Mouse (Mus musculus): ENCODE data around the gene 1700069L16Rik. TPM values are rescaled to one million over a fixed set of nuclear protein-coding genes. Genes with fewer than 3 reads are reported as not detected.
A peak's percentile ranks its signal among the peaks of the same experiment; 100 is the strongest.

Gene 1700069L16Rik
- not detected in 2 replicates for polyA plus RNA-seq (2014; fragmentation: Nextera tagmentation; extraction: Ambion mirVana)

GRCm38 (mm10) chr5:113724446-113724845, at the start of gene 1700069L16Rik:
TSS of gene 1700069L16Rik (minus strand) at chr5:113724772.
- Histone ChIP-seq H3K36me3 (ENCODE audit: control insufficient read depth, insufficient read depth, low read length) (no peaks in the 10 kb centered on the region), H3K27me3 (ENCODE audit: control insufficient read depth, insufficient read depth, low read length) (no peaks in the 10 kb centered on the region), H3K9me3 (ENCODE audit: control insufficient read depth, low read length) (no peaks in the 10 kb centered on the region), H3K4me3 (ENCODE audit: low read depth, low read length) (no peak within 1 kb of the TSS), H3K4me2 (ENCODE audit: low read depth) (no peak within 1 kb of the TSS), H3K9ac (ENCODE audit: low read length) (no peak within 1 kb of the TSS), H3K4me1 (ENCODE audit: control insufficient read depth, insufficient read depth, low read length) (peaks cover 2% of the 10 kb centered on the region; the same call in 1 of the 2 replicates), H3K27ac (ENCODE audit: low read depth, low read length) (no peak within 1 kb of the TSS)
- WGBS = 3% methylated on average over 15 of the region's 15 CpGs
- ATAC-seq (ENCODE audit: insufficient read depth, low FRiP score, low TSS enrichment) = peak; percentile 38; the same call in 1 of the 2 replicates
- DNase-seq (ENCODE audit: low spot score) = peak; percentile 88

- no peak overlapping the region for H3K9ac ChIP-seq (ENCODE audit: low read length)
- peaks cover 12% of the 10 kb centered on the region for H3K4me1 ChIP-seq (ENCODE audit: control insufficient read depth, insufficient read depth, low read length)
- peaks cover 8% of the 10 kb centered on the region; the same call in 1 of the 2 replicates for H3K36me3 ChIP-seq (ENCODE audit: control insufficient read depth, insufficient read depth, low read length)
- 1% methylated on average over 7 of the region's 7 CpGs for WGBS
- peak overlapping the region; percentile 89 for H3K4me3 ChIP-seq (ENCODE audit: low read depth, low read length)
- H3K4me2 ChIP-seq (ENCODE audit: low read depth) = peak overlapping the region; percentile 73
- ATAC-seq (ENCODE audit: insufficient read depth, low FRiP score, low TSS enrichment) (no peak), DNase-seq (ENCODE audit: low spot score) (peak; percentile 87)
- no peak overlapping the region for H3K27ac ChIP-seq (ENCODE audit: low read depth, low read length)
- H3K9me3 ChIP-seq (ENCODE audit: control insufficient read depth, low read length) = no peaks in the 10 kb centered on the region
- H3K27me3 ChIP-seq (ENCODE audit: control insufficient read depth, insufficient read depth, low read length) = no peaks in the 10 kb centered on the region
Observed at GRCm38 (mm10) chr5:113773664-113774063, 49.1 kb upstream of the 1700069L16Rik start.

GRCm38 (mm10) chr5:113772905-113773519, 48.4 kb upstream of the 1700069L16Rik start:
- H3K4me1 ChIP-seq (ENCODE audit: control insufficient read depth, insufficient read depth, low read length) = peaks cover 12% of the 10 kb centered on the region

GRCm38 (mm10) chr5:113772450-113772895, 47.9 kb upstream of the 1700069L16Rik start, which contains the start of the genes Sart3 and Iscu:
TSS of gene Sart3 (minus strand) at chr5:113772510.
TSS of gene Iscu (plus strand) at chr5:113772748.
- Histone ChIP-seq H3K4me2 (ENCODE audit: low read depth) (peak within 1 kb of the TSS; percentile 73), H3K4me1 (ENCODE audit: control insufficient read depth, insufficient read depth, low read length) (peaks cover 12% of the 10 kb centered on the region), H3K36me3 (ENCODE audit: control insufficient read depth, insufficient read depth, low read length) (peaks cover 8% of the 10 kb centered on the region), H3K9ac (ENCODE audit: low read length) (peak within 1 kb of the TSS; percentile 90), H3K4me3 (ENCODE audit: low read depth, low read length) (peak within 1 kb of the TSS; percentile 89), H3K9me3 (ENCODE audit: control insufficient read depth, low read length) (no peaks in the 10 kb centered on the region), H3K27ac (ENCODE audit: low read depth, low read length) (peak within 1 kb of the TSS; percentile 96), H3K27me3 (ENCODE audit: control insufficient read depth, insufficient read depth, low read length) (no peaks in the 10 kb centered on the region)
- 0% methylated on average over 49 of the region's 49 CpGs for WGBS
- ATAC-seq (ENCODE audit: insufficient read depth, low FRiP score, low TSS enrichment) (peak; percentile 88), DNase-seq (ENCODE audit: low spot score) (peak; percentile 99)

More at GRCm38 (mm10) chr5:113772905-113773519, 48.4 kb upstream of the 1700069L16Rik start:
- no peaks in the 10 kb centered on the region for H3K9me3 ChIP-seq (ENCODE audit: control insufficient read depth, low read length)
- ATAC-seq (ENCODE audit: insufficient read depth, low FRiP score, low TSS enrichment) (peak; percentile 46), DNase-seq (ENCODE audit: low spot score) (no peak)
- no peaks in the 10 kb centered on the region for H3K27me3 ChIP-seq (ENCODE audit: control insufficient read depth, insufficient read depth, low read length)
- peak overlapping the region; percentile 73 for H3K4me2 ChIP-seq (ENCODE audit: low read depth)
- peak overlapping the region; percentile 63 for H3K9ac ChIP-seq (ENCODE audit: low read length)
- peaks cover 8% of the 10 kb centered on the region; the same call in 1 of the 2 replicates for H3K36me3 ChIP-seq (ENCODE audit: control insufficient read depth, insufficient read depth, low read length)
- H3K27ac ChIP-seq (ENCODE audit: low read depth, low read length) = no peak overlapping the region
- WGBS = 2% methylated on average over 38 of the region's 38 CpGs
- peak overlapping the region; percentile 89 for H3K4me3 ChIP-seq (ENCODE audit: low read depth, low read length)

- ATAC-seq (ENCODE audit: insufficient read depth, low FRiP score, low TSS enrichment) (peak; percentile 77), DNase-seq (ENCODE audit: low spot score) (peak; percentile 90)
- no peaks in the 10 kb centered on the region for H3K9me3 ChIP-seq (ENCODE audit: control insufficient read depth, low read length)
- H3K27me3 ChIP-seq (ENCODE audit: control insufficient read depth, insufficient read depth, low read length) = no peaks in the 10 kb centered on the region
- peak overlapping the region; percentile 90 for H3K9ac ChIP-seq (ENCODE audit: low read length)
- H3K4me2 ChIP-seq (ENCODE audit: low read depth) = peak overlapping the region; percentile 73
- H3K4me1 ChIP-seq (ENCODE audit: control insufficient read depth, insufficient read depth, low read length) = peaks cover 12% of the 10 kb centered on the region
- peak overlapping the region; percentile 89 for H3K4me3 ChIP-seq (ENCODE audit: low read depth, low read length)
- H3K36me3 ChIP-seq (ENCODE audit: control insufficient read depth, insufficient read depth, low read length) = peaks cover 4% of the 10 kb centered on the region; the same call in 1 of the 2 replicates
- WGBS = under 1% methylated on average over 93 of the region's 97 CpGs
- peak overlapping the region; percentile 96 for H3K27ac ChIP-seq (ENCODE audit: low read depth, low read length)
Observed at GRCm38 (mm10) chr5:113771213-113772162, 46.9 kb upstream of the 1700069L16Rik start.

- Histone ChIP-seq H3K4me2 (ENCODE audit: low read depth) (no peak overlapping the region), H3K9me3 (ENCODE audit: control insufficient read depth, low read length) (no peaks in the 10 kb centered on the region), H3K4me3 (ENCODE audit: low read depth, low read length) (no peak overlapping the region), H3K4me1 (ENCODE audit: control insufficient read depth, insufficient read depth, low read length) (peaks cover 12% of the 10 kb centered on the region), H3K27ac (ENCODE audit: low read depth, low read length) (no peak overlapping the region), H3K27me3 (ENCODE audit: control insufficient read depth, insufficient read depth, low read length) (no peaks in the 10 kb centered on the region), H3K36me3 (ENCODE audit: control insufficient read depth, insufficient read depth, low read length) (peaks cover 5% of the 10 kb centered on the region; the same call in 1 of the 2 replicates), H3K9ac (ENCODE audit: low read length) (no peak overlapping the region)
- ATAC-seq (ENCODE audit: insufficient read depth, low FRiP score, low TSS enrichment) (no peak), DNase-seq (ENCODE audit: low spot score) (no peak)
- 90% methylated on average over 8 of the region's 8 CpGs for WGBS
Observed at GRCm38 (mm10) chr5:113768806-113769205, 44.2 kb upstream of the 1700069L16Rik start.

- peaks cover 16% of the 10 kb centered on the region for H3K36me3 ChIP-seq (ENCODE audit: control insufficient read depth, insufficient read depth, low read length)
- no peak overlapping the region for H3K9ac ChIP-seq (ENCODE audit: low read length)
- no peak for ATAC-seq (ENCODE audit: insufficient read depth, low FRiP score, low TSS enrichment)
- H3K4me2 ChIP-seq (ENCODE audit: low read depth) = no peak overlapping the region
- DNase-seq (ENCODE audit: low spot score) = no peak
- H3K4me3 ChIP-seq (ENCODE audit: low read depth, low read length) = no peak overlapping the region
- H3K9me3 ChIP-seq (ENCODE audit: control insufficient read depth, low read length) = no peaks in the 10 kb centered on the region
- H3K4me1 ChIP-seq (ENCODE audit: control insufficient read depth, insufficient read depth, low read length) = peaks cover 9% of the 10 kb centered on the region
- 90% methylated on average over 13 of the region's 13 CpGs for WGBS
- H3K27me3 ChIP-seq (ENCODE audit: control insufficient read depth, insufficient read depth, low read length) = no peaks in the 10 kb centered on the region
- H3K27ac ChIP-seq (ENCODE audit: low read depth, low read length) = no peak overlapping the region
Observed at GRCm38 (mm10) chr5:113765641-113766526, 41.3 kb upstream of the 1700069L16Rik start.

GRCm38 (mm10) chr5:113764426-113764825, 39.9 kb upstream of the 1700069L16Rik start:
- H3K27me3 ChIP-seq (ENCODE audit: control insufficient read depth, insufficient read depth, low read length) = no peaks in the 10 kb centered on the region
- no peak overlapping the region for H3K9ac ChIP-seq (ENCODE audit: low read length)
- no peak overlapping the region for H3K4me2 ChIP-seq (ENCODE audit: low read depth)
- ATAC-seq (ENCODE audit: insufficient read depth, low FRiP score, low TSS enrichment) (no peak), DNase-seq (ENCODE audit: low spot score) (no peak)
- no peaks in the 10 kb centered on the region for H3K9me3 ChIP-seq (ENCODE audit: control insufficient read depth, low read length)
- H3K4me3 ChIP-seq (ENCODE audit: low read depth, low read length) = no peak overlapping the region
- no peak overlapping the region for H3K27ac ChIP-seq (ENCODE audit: low read depth, low read length)
- whole genome bisulfite sequencing = 94% methylated on average over 7 of the region's 7 CpGs
- no peaks in the 10 kb centered on the region; the same call in 1 of the 2 replicates for H3K4me1 ChIP-seq (ENCODE audit: control insufficient read depth, insufficient read depth, low read length)
- peaks cover 19% of the 10 kb centered on the region for H3K36me3 ChIP-seq (ENCODE audit: control insufficient read depth, insufficient read depth, low read length)
